Mouse (Mus musculus): ENCODE data around the gene Prune1. TPM values are rescaled to one million over a fixed set of nuclear protein-coding genes. Genes with fewer than 3 reads are reported as not detected.

The Prune1 gene
- 27.9 and 38.2 TPM in 2 replicates for total RNA-seq (2021)
- long read RNA-seq, partial matches to known transcripts: 3 of 14 reads
- long read RNA-seq, other reads (novel, unspliced or antisense): 7 of 14 reads

- peak; percentile 98 for DNase-seq
Observed at GRCm38 (mm10) chr3:95281216-95282126, at the start of gene Prune1, which contains the start of gene Mindy1. Prune1 (minus strand) TSS chr3:95282076. Mindy1 (plus strand) TSS chr3:95281345.

- no peak for DNase-seq
Observed at GRCm38 (mm10) chr3:95331528-95331927, 49.7 kb upstream of the Prune1 start.

- DNase-seq: no peak
Observed at GRCm38 (mm10) chr3:95328803-95329404, 47.0 kb upstream of the Prune1 start.

- no peak for DNase-seq
Observed at GRCm38 (mm10) chr3:95324454-95325144, 42.7 kb upstream of the Prune1 start.

GRCm38 (mm10) chr3:95323429-95323828 lies 41.6 kb upstream of the Prune1 start:
- no peak for DNase-seq

GRCm38 (mm10) chr3:95319701-95320625 lies 38.1 kb upstream of the Prune1 start:
- no peak for DNase-seq

GRCm38 (mm10) chr3:95319110-95319509 lies 37.2 kb upstream of the Prune1 start:
- DNase-seq: no peak

GRCm38 (mm10) chr3:95318548-95318947 lies 36.7 kb upstream of the Prune1 start:
- DNase-seq: peak; percentile 72

- peak; percentile 66 for DNase-seq
Observed at GRCm38 (mm10) chr3:95317414-95318080, 35.7 kb upstream of the Prune1 start.

- DNase-seq: no peak
Observed at GRCm38 (mm10) chr3:95315844-95316550, 34.1 kb upstream of the Prune1 start.

- DNase-seq: peak; percentile 94
Observed at GRCm38 (mm10) chr3:95315094-95315843, 33.4 kb upstream of the Prune1 start.

GRCm38 (mm10) chr3:95314486-95315093 lies 32.7 kb upstream of the Prune1 start, which contains the start of gene Cers2:
Cers2 (plus strand) TSS chr3:95314791.
- no peak for DNase-seq

GRCm38 (mm10) chr3:95314075-95314474 lies 32.2 kb upstream of the Prune1 start:
- DNase-seq: no peak

GRCm38 (mm10) chr3:95313476-95313875 lies 31.6 kb upstream of the Prune1 start:
- DNase-seq: no peak

- peak; percentile 63 for DNase-seq
Observed at GRCm38 (mm10) chr3:95312623-95313022, 30.7 kb upstream of the Prune1 start.

GRCm38 (mm10) chr3:95310968-95311882 lies 29.3 kb upstream of the Prune1 start:
- DNase-seq: peak; percentile 58

GRCm38 (mm10) chr3:95310496-95310895 lies 28.6 kb upstream of the Prune1 start:
- DNase-seq: no peak

- no peak for DNase-seq
Observed at GRCm38 (mm10) chr3:95307100-95307499, 25.2 kb upstream of the Prune1 start, which contains the start of gene Anxa9. Anxa9 (minus strand) TSS chr3:95307176.

Measured in adrenal gland, postnatal 25 days (tissue).